Mouse (Mus musculus) testis, adult 2 months (tissue): ENCODE results near the gene Akt3. TPM values are rescaled to one million over a fixed set of nuclear protein-coding genes. Genes with fewer than 3 reads are reported as not detected.

Experiments used
- H3K27ac ChIP-seq: fragments of 200-500 bp; 2 replicates; pipeline ENCODE4 v1.5.1; 2012; ENCODE audit warnings: low read depth, low read length; ENCODE audit not compliant: control insufficient read depth, insufficient read depth
- H3K27me3 ChIP-seq: fragments of 200-500 bp; 2 replicates; pipeline ENCODE4 v1.6.1; 2012; ENCODE audit warnings: mild to moderate bottlenecking, low read length, moderate library complexity; ENCODE audit not compliant: control insufficient read depth, insufficient read depth
- H3K36me3 ChIP-seq: fragments of 200-500 bp; 2 replicates; pipeline ENCODE4 v1.6.1; 2012; ENCODE audit warnings: mild to moderate bottlenecking, low read length; ENCODE audit not compliant: control insufficient read depth, insufficient read depth
- H3K4me1 ChIP-seq: fragments of 200-500 bp; 2 replicates; pipeline ENCODE4 v1.6.1; 2012; ENCODE audit warnings: low read length; ENCODE audit not compliant: control insufficient read depth, insufficient read depth
- H3K4me3 ChIP-seq: fragments of 200-500 bp; 2 replicates; pipeline ENCODE4 v1.5.1; 2012; ENCODE audit warnings: low read depth, mild to moderate bottlenecking, low read length, moderate library complexity, mixed read lengths; ENCODE audit not compliant: control insufficient read depth
- CTCF ChIP-seq: fragments of 200-500 bp; IDR thresholded peaks from 2 replicates; pipeline ENCODE4 v1.5.1; 2012; ENCODE audit warnings: low read depth, mild to moderate bottlenecking, inconsistent platforms, low read length, moderate library complexity; ENCODE audit not compliant: control insufficient read depth, insufficient read depth, insufficient replicate concordance
- POLR2A ChIP-seq: fragments of 200-500 bp; IDR thresholded peaks from 2 replicates; pipeline ENCODE4 v1.6.1; 2012; ENCODE audit warnings: low read depth, mild to moderate bottlenecking, inconsistent platforms, low read length, moderate library complexity; ENCODE audit not compliant: control insufficient read depth
- polyA plus RNA-seq: library from polyadenylated mRNA; depleted of rRNA; stranded (reverse); fragments of >200 nt; gene quantifications from 2 replicates; pipeline ENCODE4 v1.2.3, GENCODE M21; 2012

Akt3 gene
- polyA plus RNA-seq, 1 experiment: 6.2 TPM

DNA sequence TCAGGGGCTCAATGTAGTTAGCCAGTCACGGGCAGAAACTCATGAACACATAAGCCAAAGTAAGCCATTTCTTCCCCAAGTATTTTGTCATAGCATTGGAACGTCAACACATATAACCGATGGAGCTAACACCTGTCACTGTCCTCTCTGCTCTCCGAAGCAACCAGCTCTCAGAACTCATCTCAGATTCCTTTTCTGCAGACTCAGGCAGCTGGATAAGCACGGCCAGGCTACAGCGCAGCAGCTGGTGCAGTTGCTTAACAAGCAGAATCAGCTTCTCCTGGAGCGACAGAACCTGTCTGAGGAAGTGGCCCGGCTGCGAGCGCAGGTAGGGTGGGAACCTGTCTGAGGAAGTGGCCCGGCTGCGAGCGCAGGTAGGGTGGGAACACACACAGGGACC is 246.3 kb downstream of the Akt3 start:
- Histone ChIP-seq H3K27ac (no peak overlapping the region), H3K27me3 (no peaks in the 10 kb centered on the region), H3K36me3 (no peaks in the 10 kb centered on the region), H3K4me1 (no peaks in the 10 kb centered on the region), H3K4me3 (no peak overlapping the region)
- no peak for TF ChIP-seq CTCF
- no peak for TF ChIP-seq POLR2A

DNA sequence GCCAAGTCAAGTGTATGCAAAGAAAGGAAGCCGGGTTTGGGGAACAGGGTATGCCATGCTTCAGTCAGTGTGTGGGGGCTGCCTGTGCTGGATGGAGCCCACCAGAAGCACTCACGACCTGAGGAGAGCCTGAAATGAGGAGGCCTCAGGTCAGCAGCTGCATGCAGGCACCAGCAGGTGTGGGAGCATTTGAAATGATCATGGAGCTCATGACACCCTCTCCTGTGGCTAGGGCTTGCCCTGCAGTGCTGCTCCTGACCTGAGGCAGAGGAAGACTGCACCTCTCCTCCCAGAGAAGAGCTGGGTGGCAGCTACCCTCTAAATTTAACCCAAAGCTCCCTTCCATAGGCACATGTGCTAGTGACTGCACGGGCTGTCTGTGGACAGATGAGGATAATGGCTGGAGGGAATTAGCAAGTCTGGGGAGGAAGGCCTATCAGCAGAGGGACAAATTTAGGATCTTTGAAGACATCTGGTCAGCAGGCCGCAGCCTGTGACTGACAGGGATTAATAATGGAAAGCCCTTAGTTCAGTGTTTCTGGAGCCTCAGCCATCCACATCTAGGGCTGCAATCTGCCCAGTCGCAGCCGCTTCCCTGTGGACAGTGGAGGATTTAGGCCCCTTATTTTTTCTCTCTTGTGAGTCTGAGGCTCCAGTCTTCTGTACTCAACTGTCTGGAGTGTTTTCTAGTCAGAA is 247.2 kb downstream of the Akt3 start:
- H3K27ac ChIP-seq: no peak overlapping the region
- H3K36me3 ChIP-seq: no peaks in the 10 kb centered on the region
- no peak for TF ChIP-seq POLR2A
- no peak for TF ChIP-seq CTCF
- no peaks in the 10 kb centered on the region for H3K27me3 ChIP-seq
- H3K4me3 ChIP-seq: no peak overlapping the region
- H3K4me1 ChIP-seq: no peaks in the 10 kb centered on the region

GRCm38 (mm10) chr1:177010041-177010440 is 248.0 kb downstream of the Akt3 start:
- no peaks in the 10 kb centered on the region for H3K36me3 ChIP-seq
- TF ChIP-seq POLR2A (no peak), CTCF (no peak)
- H3K27me3 ChIP-seq: no peaks in the 10 kb centered on the region
- no peaks in the 10 kb centered on the region for H3K4me1 ChIP-seq
- no peak overlapping the region for H3K4me3 ChIP-seq
- H3K27ac ChIP-seq: no peak overlapping the region

DNA sequence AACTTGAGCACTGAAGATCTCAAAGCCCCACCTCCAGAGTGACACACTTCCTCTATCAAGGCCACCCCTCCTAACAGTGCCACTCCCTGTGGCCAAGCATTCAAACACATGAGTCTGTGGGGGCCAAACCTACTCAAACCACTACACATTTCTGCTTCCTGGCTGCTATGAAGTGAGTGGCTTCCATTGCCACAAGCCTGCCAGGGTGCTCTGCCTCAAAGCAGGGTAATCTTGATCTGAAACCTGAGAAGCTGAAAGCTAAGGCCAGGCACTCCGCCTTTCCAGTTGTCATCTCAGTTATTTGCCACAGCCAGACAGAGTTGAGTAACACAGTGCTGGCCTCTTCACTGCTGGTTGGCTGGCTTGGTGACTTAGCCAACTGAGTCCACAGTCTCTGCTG is 249.2 kb downstream of the Akt3 start:
- no peak for TF ChIP-seq POLR2A
- no peak for TF ChIP-seq CTCF
- no peak overlapping the region for H3K27ac ChIP-seq
- no peaks in the 10 kb centered on the region for H3K4me1 ChIP-seq

DNA sequence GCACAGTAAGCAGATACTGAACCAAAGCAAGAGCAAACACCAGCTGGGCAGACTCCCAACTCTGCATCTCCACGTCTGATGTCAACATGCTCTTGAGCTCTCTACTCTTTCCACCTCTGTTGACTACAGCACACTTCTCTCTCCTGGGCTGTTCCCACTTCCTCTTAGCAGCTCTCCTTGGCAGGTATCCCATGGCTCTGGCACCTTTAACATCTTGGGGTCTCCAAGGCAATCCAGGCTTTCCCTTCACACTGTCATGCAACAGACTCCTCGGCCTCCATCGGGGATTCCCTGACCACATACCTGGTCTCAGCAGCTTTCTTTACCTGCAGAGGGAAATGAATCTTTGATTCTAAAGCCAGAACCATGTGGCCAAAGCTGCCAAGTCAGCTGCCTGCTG is 250.6 kb downstream of the Akt3 start:
- H3K27ac ChIP-seq: no peak overlapping the region
- no peaks in the 10 kb centered on the region for H3K27me3 ChIP-seq
- no peaks in the 10 kb centered on the region for H3K4me1 ChIP-seq
- H3K4me3 ChIP-seq: no peak overlapping the region
- no peak for TF ChIP-seq CTCF
- no peak for TF ChIP-seq POLR2A
- H3K36me3 ChIP-seq: no peaks in the 10 kb centered on the region

More for the DNA sequence above, 249.2 kb downstream of the Akt3 start:
- Histone ChIP-seq H3K36me3 (no peaks in the 10 kb centered on the region), H3K27me3 (no peaks in the 10 kb centered on the region), H3K4me3 (no peak overlapping the region)

GRCm38 (mm10) chr1:177004041-177004741 is 253.8 kb downstream of the Akt3 start:
- Histone ChIP-seq H3K4me3 (no peak overlapping the region), H3K27ac (no peak overlapping the region), H3K36me3 (no peaks in the 10 kb centered on the region), H3K27me3 (no peaks in the 10 kb centered on the region), H3K4me1 (no peaks in the 10 kb centered on the region)
- TF ChIP-seq POLR2A: no peak
- TF ChIP-seq CTCF: no peak

GRCm38 (mm10) chr1:177002951-177003350 is 255.1 kb downstream of the Akt3 start:
- Histone ChIP-seq H3K36me3 (no peaks in the 10 kb centered on the region), H3K27ac (no peak overlapping the region), H3K27me3 (no peaks in the 10 kb centered on the region), H3K4me1 (peaks cover 3% of the 10 kb centered on the region; the same call in 1 of the 2 replicates), H3K4me3 (no peak overlapping the region)
- no peak for TF ChIP-seq CTCF
- TF ChIP-seq POLR2A: no peak

DNA sequence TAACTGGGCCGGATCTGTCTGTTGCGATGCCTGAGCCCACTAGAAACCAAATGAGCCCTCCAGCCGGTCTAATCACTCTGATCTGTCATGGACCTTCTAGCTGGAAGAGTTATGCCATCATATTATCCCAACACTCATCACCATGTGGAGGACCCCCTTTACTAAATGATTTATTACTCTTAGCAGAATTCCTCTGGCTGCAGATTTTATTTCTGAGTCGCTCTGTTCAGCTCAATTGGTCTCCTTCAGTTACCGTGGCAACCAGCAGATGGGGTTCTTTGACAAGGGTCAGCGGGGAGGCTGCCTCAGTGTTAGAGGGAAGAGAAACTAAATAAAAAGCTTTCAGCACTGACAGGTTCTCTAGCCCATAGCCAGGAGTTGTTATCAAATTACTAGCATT is 259.0 kb downstream of the Akt3 start:
- Histone ChIP-seq H3K4me1 (peaks cover 6% of the 10 kb centered on the region; the same call in 1 of the 2 replicates), H3K27ac (no peak overlapping the region)
- no peak for TF ChIP-seq CTCF
- TF ChIP-seq POLR2A: no peak

More for the DNA sequence above, 259.0 kb downstream of the Akt3 start:
- Histone ChIP-seq H3K4me3 (no peak overlapping the region), H3K36me3 (no peaks in the 10 kb centered on the region), H3K27me3 (no peaks in the 10 kb centered on the region)
